Mouse (Mus musculus) small intestine, adult 2 months (tissue): ENCODE measurements around the gene Vti1a.

Experiments
- CTCF ChIP-seq: fragments of 200-500 bp; IDR thresholded peaks from 2 replicates; pipeline ENCODE4 v1.5.1; 2012; ENCODE audit warnings: low read depth, mild to moderate bottlenecking, control low read depth, inconsistent platforms, low read length, moderate library complexity, mixed read lengths; ENCODE audit not compliant: insufficient replicate concordance, insufficient read length; ENCODE audit errors: extremely low read depth
- POLR2A ChIP-seq: fragments of 200-500 bp; IDR thresholded peaks from 2 replicates; pipeline ENCODE4 v1.6.1; 2012; ENCODE audit warnings: low read depth, mild to moderate bottlenecking, control low read depth, inconsistent platforms, low read length, moderate library complexity

- TF ChIP-seq POLR2A = no peak
- no peak for TF ChIP-seq CTCF
Measured at GRCm38 (mm10) chr19:55662521-55663223, 346.6 kb downstream of the Vti1a start.
